Mouse (Mus musculus): ENCODE measurements around the gene Akr1b8.
"Not testable (repeated sequence)": the region's sequence is repeated elsewhere in the genome, so short reads cannot be mapped to it uniquely, and the experiment has no call there.

Gene Akr1b8

GRCm38 (mm10) chr6:34350037-34350699 is 3.8 kb upstream of the Akr1b8 start:
- in situ Hi-C loops (cut with MboI), result no loop called here

GRCm38 (mm10) chr6:34351481-34351880 is 2.4 kb upstream of the Akr1b8 start:
- in situ Hi-C loops (cut with MboI), result not testable (repeated sequence)

GRCm38 (mm10) chr6:34352401-34352800 is 1.5 kb upstream of the Akr1b8 start:
- in situ Hi-C loops (cut with MboI), result no loop called here

DNA sequence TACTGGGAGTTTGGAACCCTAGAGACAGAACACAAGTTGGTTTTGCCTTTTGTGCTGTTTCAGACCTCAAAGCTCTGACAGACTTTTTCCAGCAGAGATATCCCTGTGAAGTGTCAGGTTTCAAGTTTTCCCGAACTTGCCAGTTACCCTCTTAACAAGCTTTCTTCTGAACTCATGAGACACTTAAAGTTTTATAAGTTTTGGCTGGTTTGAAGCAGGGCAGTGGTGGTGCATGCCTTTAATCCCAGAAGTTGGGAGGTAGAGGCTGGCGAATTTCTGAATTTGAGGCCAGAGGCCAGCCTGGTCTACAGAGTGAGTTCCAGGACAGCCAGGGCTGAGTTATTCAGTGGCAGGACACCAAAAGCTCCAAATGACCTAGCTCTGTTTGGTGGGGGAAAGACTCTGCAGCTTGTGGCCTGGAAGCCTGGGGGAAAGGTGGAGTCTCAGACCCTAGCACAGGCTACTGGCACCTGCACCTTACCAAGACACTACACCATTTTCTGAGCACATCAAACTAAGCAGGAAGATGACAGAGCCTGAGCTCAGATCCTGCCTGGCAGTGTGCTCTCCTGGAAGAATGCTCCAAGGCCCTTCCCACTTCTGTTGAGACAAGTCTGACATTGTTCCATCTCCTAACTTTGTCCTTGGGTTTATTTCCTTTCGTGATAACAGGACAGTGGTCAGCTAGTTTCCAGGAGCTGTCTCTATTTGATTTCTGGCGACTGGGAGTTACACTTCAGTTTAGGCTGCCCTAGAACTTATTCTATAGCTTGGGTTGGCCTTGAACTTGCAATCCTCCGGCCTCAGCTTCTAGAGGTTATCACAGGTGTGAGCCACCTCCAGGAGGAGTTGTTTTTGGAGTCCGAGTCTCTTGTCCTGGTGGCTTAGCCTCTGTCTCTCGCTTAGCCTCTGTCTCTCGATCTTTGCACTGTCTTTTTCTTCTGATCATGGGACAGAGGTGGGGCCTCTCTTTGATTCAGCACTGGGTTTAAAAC is 732 bp downstream of the Akr1b8 start:
- in situ Hi-C loops (cut with MboI), result no loop called here

- in situ Hi-C loops (cut with MboI), result no loop called here
Measured at GRCm38 (mm10) chr6:34355349-34355747, 1.4 kb downstream of the Akr1b8 start.

GRCm38 (mm10) chr6:34355841-34356240 is 1.9 kb downstream of the Akr1b8 start:
- in situ Hi-C loops (cut with MboI), result no loop called here

- in situ Hi-C loops (cut with MboI), result no loop called here
Measured at GRCm38 (mm10) chr6:34364217-34365136, 10.6 kb downstream of the Akr1b8 start.

GRCm38 (mm10) chr6:34367998-34368397 is 14.1 kb downstream of the Akr1b8 start:
- in situ Hi-C loops (cut with MboI), result no loop called here

DNA sequence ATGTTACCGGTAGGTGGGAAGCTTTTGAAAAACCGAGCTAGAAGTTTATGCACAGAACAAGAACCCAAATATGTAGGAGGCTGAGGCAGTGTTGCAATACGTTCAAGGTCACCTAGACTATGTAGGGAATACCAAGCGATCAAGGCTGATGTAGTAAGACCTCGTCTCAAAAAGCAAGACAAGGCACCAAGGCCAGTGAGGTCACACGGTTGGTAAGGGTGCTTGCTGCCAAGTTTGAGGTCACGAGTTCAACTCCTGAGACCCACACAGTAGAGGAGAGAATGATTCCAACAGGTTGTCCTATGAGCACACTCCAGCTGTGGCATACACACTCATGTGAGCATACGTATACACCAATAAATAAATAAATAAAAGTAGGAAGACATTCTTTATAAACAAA is 16.2 kb downstream of the Akr1b8 start:
- in situ Hi-C loops (cut with MboI), result no loop called here

DNA sequence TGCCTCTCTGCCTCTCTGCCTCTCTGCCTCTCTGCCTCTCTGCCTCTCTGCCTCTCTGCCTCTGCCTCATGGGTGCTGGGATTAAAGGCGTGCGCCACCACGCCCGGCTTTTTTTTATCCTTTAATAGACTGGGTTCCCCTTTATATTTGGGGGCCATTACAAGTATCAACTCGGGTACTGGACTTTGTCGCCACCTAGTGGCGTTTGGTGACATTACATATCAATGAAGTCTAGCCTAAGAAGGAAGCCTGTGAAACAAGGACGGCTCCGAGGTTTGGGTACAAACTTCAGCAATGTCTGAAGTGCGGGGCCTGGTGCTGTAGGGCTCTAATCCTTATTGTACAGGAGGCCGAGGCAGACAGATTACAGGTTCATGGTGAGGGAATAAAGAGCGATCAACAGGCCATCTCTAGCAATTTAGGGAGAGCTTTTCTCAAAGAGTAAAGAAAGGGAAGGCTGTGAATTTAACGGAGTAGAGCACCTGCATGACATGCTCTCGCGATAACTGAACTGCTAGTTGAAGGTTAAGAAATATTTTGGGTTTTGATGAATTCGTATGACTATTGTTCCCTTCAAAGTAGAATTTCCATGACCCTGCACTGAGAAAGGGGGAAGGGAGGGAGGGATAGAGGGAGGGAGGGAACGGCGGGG is 17.9 kb downstream of the Akr1b8 start:
- in situ Hi-C loops (cut with MboI), result no loop called here

- in situ Hi-C loops (cut with MboI), result no loop called here
Measured at GRCm38 (mm10) chr6:34373841-34374240, 19.9 kb downstream of the Akr1b8 start.

GRCm38 (mm10) chr6:34375888-34376287 is 22.0 kb downstream of the Akr1b8 start:
- in situ Hi-C loops (cut with MboI), result not testable (repeated sequence)

- in situ Hi-C loops (cut with MboI), result no loop called here
Measured at GRCm38 (mm10) chr6:34383401-34383800, 29.5 kb downstream of the Akr1b8 start.

GRCm38 (mm10) chr6:34384110-34384661 is 30.3 kb downstream of the Akr1b8 start, which contains the start of gene Akr1b10:
TSS of gene Akr1b10 (plus strand) at chr6:34384218.
- in situ Hi-C loops (cut with MboI), result no loop called here

DNA sequence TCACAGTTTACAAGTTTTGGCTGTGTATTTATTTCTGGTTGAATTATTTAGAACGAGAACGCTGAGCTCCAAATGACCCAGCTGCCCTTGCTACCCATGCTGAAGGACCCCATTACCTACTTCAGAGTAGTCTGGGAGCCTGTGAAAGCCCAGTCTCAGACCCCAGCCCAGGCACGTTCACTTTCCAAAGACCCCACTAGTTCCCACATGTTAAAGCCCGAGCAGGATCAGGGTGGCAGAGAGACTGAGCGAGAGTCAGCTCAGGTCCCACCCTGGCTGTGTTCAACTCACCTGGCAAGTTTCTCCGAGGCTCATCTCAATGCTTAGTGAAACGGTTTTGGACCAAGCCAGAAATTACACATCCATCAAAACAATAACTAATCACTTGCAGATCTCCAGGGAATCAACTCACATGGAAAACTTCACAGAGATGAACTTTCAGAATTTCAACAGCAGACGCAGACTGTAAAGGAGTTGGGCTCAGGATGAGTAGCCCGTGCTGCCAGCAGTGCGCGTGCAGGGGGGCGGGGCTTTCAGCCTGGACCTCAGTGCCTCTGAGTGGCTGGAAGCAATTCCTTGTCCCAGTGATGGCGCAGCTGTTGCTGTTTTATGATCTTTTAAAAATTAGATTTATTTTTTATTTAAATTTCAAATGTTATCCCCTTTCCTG is 30.9 kb downstream of the Akr1b8 start:
- in situ Hi-C loops (cut with MboI), result no loop called here

GRCm38 (mm10) chr6:34388420-34389156 is 34.7 kb downstream of the Akr1b8 start:
- in situ Hi-C loops (cut with MboI), result no loop called here

DNA sequence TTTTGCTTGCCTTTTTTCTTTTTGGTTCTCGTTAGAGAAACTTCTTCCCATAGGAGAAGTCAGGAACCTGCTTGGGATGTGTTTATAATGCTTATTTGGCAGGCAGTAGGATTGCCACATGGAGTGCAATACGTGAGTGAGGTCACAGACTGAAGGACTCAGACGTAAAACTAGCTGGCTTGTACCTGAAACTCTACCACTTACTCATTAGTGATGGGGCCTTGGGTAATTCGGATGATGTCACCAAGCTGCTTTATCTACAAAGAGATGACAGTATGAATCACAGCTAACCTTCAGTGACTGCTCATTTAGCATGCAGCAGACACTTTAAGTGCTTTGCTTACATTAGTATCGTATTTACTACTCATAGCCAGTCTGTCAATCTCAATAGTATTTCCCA is 42.0 kb downstream of the Akr1b8 start:
- in situ Hi-C loops (cut with MboI), result no loop called here

DNA sequence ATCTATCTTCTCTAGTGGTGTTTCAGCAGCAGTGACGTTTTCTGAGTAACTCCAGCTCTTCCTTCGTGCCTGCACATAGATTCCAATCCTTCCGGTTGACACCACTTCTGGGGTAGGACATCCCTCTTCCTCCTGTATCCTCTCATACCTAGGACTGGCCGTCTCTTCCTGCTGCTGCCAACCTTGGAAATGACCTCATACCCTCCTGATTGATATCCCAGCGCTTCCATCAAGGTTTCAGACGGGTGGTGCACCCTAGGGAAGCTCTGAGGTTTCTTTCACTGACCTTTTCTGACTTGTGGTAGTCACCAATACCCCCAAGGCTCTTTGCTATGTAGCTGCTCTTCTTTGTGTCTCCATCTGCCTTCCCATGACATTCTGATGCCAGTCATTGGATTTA is 44.5 kb downstream of the Akr1b8 start:
- in situ Hi-C loops (cut with MboI), result no loop called here

DNA sequence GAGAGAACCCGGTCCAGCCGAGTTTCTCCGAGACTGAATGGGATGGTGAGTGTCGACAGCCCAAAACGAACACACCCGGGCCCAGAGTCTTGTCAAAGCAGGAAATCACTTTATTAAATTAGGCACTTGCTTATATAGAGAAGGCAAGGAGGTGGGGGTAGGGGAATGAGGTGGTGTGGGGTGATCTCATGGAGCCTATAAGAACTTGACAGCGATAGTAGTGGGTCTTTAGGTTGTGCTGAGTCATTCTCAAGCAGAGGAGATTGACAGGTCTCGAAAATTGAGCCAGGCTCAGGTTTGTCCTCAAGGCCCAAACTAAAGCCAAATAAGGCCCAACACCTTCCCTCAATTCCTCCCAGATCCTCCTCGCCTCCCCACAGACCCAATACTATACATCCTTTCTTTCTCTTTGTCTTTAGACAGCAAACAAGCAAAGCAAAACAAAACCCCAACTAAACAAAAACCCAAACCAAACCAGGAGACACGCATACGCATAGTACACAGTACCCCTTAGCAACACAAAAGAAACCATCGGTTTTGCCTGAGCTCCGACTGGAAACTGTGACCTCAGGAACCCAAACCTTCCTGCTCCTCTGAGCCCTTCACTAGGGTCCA is 45.8 kb downstream of the Akr1b8 start:
- in situ Hi-C loops (cut with MboI), result no loop called here

Data from mature B cell (primary cell).